Mouse (Mus musculus) thymus, postnatal 25 days (tissue): ENCODE measurements around the gene Chst2.
A peak's percentile ranks its signal among the peaks of the same experiment; 100 is the strongest.

Source experiments
- DNase-seq: peaks from one replicate; pipeline ENCODE4 v3.0.0; 2022

The Chst2 gene

GRCm38 (mm10) chr9:95406571-95407561 is at the start of gene Chst2:
Gene Chst2 (minus strand): TSS chr9:95406722.
- DNase-seq: peak; percentile 78

DNA sequence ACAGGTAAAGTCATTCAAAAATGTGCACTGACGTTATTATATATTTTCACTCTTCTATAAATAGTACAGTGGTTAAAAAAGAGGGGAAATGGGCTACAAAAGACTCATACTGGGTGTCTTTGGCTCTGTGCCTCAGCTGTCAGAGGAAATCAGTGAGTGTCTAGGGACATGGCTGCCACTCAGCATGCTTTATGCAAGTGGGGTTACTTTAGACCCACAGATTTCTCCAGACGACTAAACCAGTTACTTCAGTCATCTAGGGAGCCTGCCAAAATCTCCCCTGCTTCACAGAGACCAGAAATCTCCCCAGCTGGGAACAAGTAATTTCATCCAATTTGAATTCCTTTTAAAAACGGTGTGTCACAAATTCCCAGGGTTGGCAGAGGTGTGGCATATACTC is 45.4 kb upstream of the Chst2 start:
- no peak for DNase-seq

- DNase-seq: no peak
These were observed 44.1 kb upstream of the Chst2 start for GRCm38 (mm10) chr9:95450586-95450985.

DNA sequence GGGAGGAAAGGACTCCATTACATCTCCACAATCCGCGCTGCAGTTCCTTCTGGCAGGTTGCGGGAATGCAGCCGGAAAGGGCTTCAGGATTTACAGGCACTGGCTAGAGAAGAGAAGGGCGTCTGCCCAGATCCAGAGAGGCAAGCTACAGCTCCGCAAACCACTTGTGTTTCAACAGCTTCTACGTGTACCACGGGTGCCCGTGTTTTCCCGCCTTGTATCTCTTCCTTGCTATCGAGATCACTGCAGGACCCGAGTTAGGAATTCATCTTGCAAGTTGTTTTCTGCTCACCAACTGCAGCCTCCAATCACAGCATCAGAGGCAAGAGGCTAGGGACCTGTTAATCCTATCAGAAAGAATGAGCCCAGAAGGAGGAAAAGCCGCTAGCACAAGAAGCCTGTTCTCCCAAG is 35.8 kb upstream of the Chst2 start:
- no peak for DNase-seq

DNA sequence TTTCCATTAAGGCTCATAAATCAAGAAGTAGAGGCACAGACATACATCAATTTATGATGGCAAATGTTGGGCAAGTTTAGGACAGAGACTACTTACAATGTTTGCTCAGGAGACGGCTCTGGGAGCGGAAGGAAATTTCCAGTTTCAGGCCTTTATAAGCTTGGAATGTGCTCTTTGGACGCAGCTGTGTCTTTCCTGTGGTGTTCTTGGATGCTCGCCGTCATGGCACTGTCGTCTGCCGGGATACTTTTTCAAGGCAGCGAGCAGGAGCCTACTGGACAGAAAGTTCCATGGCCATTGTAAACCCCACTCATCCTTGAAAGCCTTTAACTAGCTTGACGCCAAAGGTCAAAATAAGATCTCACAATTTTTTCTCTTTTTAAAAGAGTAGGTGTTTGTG is 31.4 kb upstream of the Chst2 start:
- DNase-seq: no peak

DNA sequence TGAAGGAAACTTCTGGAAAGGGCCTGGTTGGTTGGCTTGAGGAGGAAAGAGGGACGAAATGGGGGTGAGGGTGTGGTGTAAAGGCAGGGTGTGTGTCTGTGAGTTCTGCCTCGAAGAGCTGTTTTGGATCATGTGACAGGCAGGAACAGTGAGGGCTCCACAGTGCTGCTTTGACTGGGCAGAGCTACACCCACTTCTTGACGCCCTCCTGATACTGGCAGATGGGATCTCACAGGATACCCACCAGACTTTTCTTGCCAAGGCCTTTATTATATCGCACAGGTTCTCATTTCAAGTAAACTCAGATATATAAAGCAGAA is 29.7 kb upstream of the Chst2 start:
- no peak for DNase-seq

DNA sequence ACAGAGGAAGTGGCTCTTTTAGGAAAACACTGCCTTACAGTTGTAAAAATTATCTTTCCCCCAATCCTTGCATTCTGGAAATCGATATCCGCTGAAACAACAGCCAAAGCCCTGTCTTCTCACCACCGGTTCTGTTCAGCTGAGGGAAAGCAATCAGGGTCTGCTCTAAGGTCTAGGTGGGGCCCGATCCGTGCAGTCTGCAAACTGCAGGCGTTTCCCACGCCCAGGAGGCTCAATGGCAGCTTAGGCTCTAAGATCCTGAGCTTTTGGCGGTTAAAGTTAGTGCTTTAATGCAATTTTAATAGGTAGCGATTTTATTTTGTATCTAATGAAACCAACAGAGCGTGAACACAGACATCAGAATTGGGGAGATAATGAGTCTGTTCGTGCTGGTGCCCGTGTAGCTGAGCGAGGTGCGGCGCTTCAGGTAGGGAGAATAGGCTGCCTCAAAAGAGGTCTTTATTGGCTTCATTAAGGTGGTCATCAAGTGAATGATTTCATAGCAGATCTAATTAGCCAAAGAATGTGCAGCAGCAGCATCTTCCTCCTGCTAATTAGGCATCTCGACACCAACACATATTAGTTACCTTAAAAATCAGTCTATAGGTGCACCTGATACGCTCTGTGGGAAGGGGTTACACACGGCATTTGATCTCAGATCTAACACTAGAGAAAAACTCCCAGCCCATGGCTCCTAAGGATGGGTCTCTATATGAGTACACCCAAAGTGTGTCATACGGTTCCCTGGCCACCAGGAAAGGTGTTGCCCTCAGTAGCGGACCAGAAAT is 29.2 kb upstream of the Chst2 start:
- DNase-seq: no peak

DNA sequence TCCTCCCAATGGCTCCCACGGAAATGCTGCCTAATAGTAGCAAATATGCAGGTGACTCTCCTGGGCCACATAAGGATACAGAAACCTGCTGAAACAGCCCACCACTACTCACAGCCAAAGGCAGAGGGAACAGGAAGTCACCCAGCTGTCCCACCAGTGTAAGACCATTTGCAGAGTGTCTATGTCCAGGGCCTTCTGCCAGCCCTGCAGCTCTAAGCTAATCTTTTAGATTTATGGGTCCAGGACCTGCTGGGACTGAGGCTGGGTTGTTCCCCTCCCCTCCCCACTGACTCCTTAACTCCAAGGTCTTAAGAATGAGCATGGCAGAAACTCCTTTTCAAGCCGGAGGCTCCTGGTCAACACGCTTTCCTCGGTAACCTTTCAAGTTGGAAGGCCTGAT is 21.8 kb upstream of the Chst2 start:
- no peak for DNase-seq

DNA sequence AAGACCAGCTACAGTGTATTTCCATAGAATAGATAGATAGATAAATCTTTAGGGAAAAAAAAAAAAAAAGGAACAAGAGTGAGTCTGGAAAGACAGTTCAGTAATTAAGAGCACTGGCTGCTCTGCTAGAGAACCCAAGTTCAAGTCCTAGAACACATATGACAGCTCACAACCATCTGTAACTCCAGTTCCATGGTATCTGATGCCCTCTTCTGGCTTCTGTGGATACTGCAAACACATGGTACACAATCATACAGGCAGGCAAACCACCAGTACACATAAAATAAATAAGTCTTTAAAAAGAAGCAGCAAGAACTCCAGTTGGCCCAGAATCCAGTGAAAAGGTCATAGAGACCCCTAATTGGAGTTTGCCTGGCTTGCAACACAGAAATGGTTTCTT is 7.4 kb upstream of the Chst2 start:
- DNase-seq: peak; percentile 10

DNA sequence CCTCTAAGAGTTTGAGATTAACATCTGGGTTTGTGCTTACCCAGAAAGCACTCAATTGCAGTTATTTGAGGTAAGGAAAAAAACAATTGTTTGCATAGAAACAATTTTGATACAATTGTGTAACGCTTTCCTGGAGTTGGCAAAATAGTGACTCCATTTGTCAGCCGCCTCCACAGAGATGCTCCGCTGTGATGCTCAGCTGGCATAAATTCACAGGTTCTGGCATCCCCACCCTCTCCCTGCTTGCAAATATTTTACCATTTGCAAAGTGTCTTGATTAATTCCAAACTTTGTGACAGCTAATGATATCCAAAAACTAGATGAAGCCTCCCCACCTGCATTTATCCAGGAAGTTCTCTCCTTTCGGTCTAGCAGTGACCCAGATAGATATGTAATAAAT is 5.5 kb upstream of the Chst2 start:
- no peak for DNase-seq

- DNase-seq: peak; percentile 13
These were observed 1.2 kb upstream of the Chst2 start for GRCm38 (mm10) chr9:95407586-95408220.

GRCm38 (mm10) chr9:95405946-95406570 is 464 bp downstream of the Chst2 start:
- DNase-seq: no peak

GRCm38 (mm10) chr9:95405511-95405945 is 994 bp downstream of the Chst2 start:
- DNase-seq: peak; percentile 90

GRCm38 (mm10) chr9:95404811-95405465 is 1.6 kb downstream of the Chst2 start:
- DNase-seq: peak; percentile 2

DNA sequence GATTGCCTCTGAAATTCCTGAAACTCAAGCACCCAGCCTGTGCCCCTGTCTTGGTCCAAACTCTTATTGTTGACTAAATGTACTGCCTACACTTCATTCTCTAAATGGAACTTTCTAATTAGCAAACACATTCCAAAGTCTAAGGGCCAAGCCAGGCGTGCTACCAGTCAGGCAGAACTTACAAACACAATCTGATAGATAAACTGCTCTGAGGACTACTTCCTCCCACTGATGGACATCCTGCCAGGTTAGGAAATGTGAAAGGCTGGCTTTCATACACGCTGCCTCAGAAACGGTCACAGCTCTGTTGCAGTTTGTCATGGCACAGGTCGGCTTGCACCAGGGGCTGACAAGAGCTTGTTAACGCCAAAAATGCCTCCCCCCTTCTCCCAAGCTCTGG is 4.8 kb downstream of the Chst2 start:
- no peak for DNase-seq

GRCm38 (mm10) chr9:95392011-95392410 is 14.5 kb downstream of the Chst2 start:
- DNase-seq: no peak

GRCm38 (mm10) chr9:95389956-95390355 is 16.6 kb downstream of the Chst2 start:
- no peak for DNase-seq

GRCm38 (mm10) chr9:95387881-95388380 is 18.6 kb downstream of the Chst2 start:
- DNase-seq: no peak

- no peak for DNase-seq
These were observed 30.6 kb downstream of the Chst2 start for GRCm38 (mm10) chr9:95375966-95376365.

DNA sequence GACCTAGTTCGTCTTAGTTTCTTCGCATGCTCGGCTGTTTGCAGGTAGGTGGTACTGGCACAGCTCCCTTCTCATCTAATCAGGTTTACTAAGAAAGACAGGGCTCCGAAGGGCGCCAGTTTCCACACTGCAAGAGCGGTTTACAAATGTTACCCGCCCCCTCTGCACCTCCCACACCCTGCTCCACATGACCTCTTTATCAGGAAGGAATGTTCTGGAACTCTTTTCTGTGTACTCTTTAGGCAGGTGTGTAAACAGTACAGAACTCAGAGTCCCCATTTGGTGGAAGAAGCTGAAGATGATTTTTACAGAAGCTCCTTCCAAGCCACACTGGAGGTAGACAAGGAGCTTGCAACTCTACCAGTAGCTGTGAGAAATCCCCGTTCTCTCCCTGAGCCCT is 31.2 kb downstream of the Chst2 start:
- DNase-seq: no peak

DNA sequence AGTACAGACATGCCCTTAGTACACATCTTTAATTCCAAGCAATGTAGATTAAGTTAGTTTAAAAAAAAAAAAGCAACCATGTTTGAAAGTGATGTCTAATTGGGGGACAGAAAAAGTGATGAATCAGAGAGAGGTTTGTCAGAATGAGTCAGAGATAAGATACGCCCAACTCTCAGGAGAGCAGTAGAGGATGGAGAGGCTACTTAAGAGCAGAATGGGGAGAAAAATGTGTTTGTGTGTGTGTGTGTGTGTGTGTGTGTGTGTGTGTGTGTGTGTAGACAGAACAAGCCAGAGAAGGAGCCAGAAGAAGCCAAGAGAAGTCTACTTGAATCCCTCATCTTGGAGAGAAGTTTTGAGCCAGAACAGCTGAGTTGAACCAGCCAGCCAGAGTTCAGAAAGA is 32.8 kb downstream of the Chst2 start:
- DNase-seq: no peak

GRCm38 (mm10) chr9:95365882-95366281 is 40.6 kb downstream of the Chst2 start:
- no peak for DNase-seq
